Mouse (Mus musculus): Measurements from ENCODE around the gene Gm10024.
"Not testable (repeated sequence)": the region's sequence is repeated elsewhere in the genome, so short reads cannot be mapped to it uniquely, and the experiment has no call there.

The Gm10024 gene

GRCm38 (mm10) chr10:77729241-77729640 lies 18.0 kb downstream of the Gm10024 start:
- DNase-seq (ENCODE audit: low read depth, low spot score) = no peak

- DNase-seq (ENCODE audit: low read depth, low spot score) = no peak
These were observed 24.7 kb downstream of the Gm10024 start for GRCm38 (mm10) chr10:77735928-77736327.

GRCm38 (mm10) chr10:77738929-77739328 lies 27.7 kb downstream of the Gm10024 start:
- no peak for DNase-seq (ENCODE audit: low read depth, low spot score)

- DNase-seq (ENCODE audit: low read depth, low spot score) = not testable (repeated sequence)
These were observed 30.8 kb downstream of the Gm10024 start, which contains the start of gene Gm18596 for GRCm38 (mm10) chr10:77741924-77742688. TSS of gene Gm18596 (minus strand) at chr10:77742638.

- not testable (repeated sequence) for DNase-seq (ENCODE audit: low read depth, low spot score)
These were observed 39.4 kb downstream of the Gm10024 start for GRCm38 (mm10) chr10:77750686-77751085.

- DNase-seq (ENCODE audit: low read depth, low spot score) = not testable (repeated sequence)
These were observed 40.0 kb downstream of the Gm10024 start, which contains the start of gene Gm9736 for GRCm38 (mm10) chr10:77751254-77751653. TSS of gene Gm9736 (minus strand) at chr10:77751354.

- not testable (repeated sequence) for DNase-seq (ENCODE audit: low read depth, low spot score)
These were observed 41.1 kb downstream of the Gm10024 start for GRCm38 (mm10) chr10:77752312-77752711.

GRCm38 (mm10) chr10:77753448-77753847 lies 42.2 kb downstream of the Gm10024 start:
- DNase-seq (ENCODE audit: low read depth, low spot score) = no peak

GRCm38 (mm10) chr10:77759582-77759981 lies 48.3 kb downstream of the Gm10024 start, which contains the start of gene Gm3233:
TSS of gene Gm3233 (minus strand) at chr10:77759682.
- not testable (repeated sequence) for DNase-seq (ENCODE audit: low read depth, low spot score)

Measured in retina, postnatal 7 days (tissue).